Mouse (Mus musculus): Measurements from ENCODE around the gene Dbr1. TPM values are rescaled to one million over a fixed set of nuclear protein-coding genes. Genes with fewer than 3 reads are reported as not detected.

Dbr1 gene
- polyA plus RNA-seq (2012; rRNA removed): 10.8 and 13.5 TPM in 2 replicates

DNA sequence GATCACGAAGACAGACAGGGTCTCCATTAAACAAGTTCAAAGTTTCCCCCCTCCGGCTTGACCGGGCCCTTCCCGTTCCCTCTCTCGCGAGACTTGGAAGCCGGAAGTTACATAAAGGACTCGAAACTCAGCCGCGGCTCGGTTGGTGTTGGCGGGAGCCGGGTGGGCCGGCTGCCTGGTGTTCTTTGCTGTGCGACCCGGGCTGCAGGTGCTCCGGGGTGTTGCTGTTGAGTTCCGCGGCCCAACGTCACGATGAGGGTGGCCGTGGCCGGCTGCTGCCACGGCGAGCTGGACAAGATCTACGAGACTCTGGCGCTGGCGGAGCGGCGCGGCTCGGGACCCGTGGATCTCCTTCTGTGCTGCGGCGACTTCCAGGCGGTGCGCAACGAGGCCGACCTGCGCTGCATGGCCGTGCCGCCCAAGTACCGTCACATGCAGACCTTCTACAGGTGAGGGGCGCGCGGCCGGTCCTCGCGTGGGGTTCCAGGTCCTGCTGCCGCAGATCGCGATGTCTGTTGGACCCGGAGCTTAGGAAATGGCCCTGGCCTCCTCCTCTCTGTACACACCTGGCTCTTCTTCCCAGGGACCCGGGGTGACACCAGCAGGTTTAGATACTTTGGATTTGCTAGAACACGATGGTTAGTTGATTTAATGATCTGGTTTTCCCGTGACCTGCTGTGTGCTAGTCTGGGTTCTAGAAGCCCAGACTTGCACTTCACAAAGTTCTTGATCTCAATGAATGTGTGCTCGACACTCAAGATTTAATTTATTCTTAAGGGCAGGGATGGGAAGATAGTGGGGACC is at the start of gene Dbr1:
Gene Dbr1, plus strand, starts transcription at position 123 of the 804 bp plus-strand sequence.
- TF ChIP-seq POLR2A (IDR thresholded peaks at IDR 0.05; ENCODE audit: extremely low read depth, insufficient read depth, low read length): peak; percentile 61; the same call in 1 of the 2 replicates
- TF ChIP-seq CTCF (IDR thresholded peaks at IDR 0.05; ENCODE audit: extremely low read depth, insufficient read depth, low read length): no peak

DNA sequence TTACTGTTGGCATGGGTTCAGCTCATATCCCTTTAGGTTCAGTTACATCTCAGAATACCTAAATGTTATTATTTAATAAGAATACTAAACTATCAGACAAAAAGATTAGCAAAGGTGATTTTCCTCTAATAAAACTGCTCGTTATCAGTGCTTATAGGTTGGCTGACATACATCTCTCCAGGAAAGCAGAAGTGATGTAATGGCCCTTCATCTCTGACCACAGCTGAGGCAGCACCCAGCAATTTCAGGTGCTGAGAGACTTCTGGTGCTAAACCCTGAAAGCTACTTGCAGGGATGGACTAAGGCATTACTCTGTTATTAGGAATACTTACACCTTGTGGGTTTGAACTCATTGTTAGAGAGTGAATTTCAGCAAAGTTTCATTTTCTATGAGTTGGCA is 43.7 kb upstream of the Dbr1 start:
- TF ChIP-seq CTCF (IDR thresholded peaks at IDR 0.05; ENCODE audit: extremely low read depth, insufficient read depth, low read length): no peak
- no peak for TF ChIP-seq POLR2A (IDR thresholded peaks at IDR 0.05; ENCODE audit: extremely low read depth, insufficient read depth, low read length)
- Histone ChIP-seq H3K27ac (ENCODE audit: insufficient read depth, low read length) (no peak overlapping the region), H3K4me1 (ENCODE audit: control insufficient read depth, insufficient read depth, low read length) (no peaks in the 10 kb centered on the region), H3K4me3 (ENCODE audit: insufficient read depth, low read length) (no peak overlapping the region)

More for the DNA sequence above, at the start of gene Dbr1:
- Histone ChIP-seq H3K4me3 (ENCODE audit: insufficient read depth, low read length) (peak within 1 kb of the TSS; percentile 84), H3K4me1 (ENCODE audit: control insufficient read depth, insufficient read depth, low read length) (no peaks in the 10 kb centered on the region; the same call in 1 of the 2 replicates), H3K27ac (ENCODE audit: insufficient read depth, low read length) (peak within 1 kb of the TSS; percentile 31; the same call in 1 of the 2 replicates)

- TF ChIP-seq CTCF (IDR thresholded peaks at IDR 0.05; ENCODE audit: extremely low read depth, insufficient read depth, low read length) (no peak), POLR2A (IDR thresholded peaks at IDR 0.05; ENCODE audit: extremely low read depth, insufficient read depth, low read length) (no peak)
- Histone ChIP-seq H3K4me3 (ENCODE audit: insufficient read depth, low read length) (no peak overlapping the region), H3K27ac (ENCODE audit: insufficient read depth, low read length) (no peak overlapping the region), H3K4me1 (ENCODE audit: control insufficient read depth, insufficient read depth, low read length) (no peaks in the 10 kb centered on the region)
These were observed 29.3 kb upstream of the Dbr1 start for GRCm38 (mm10) chr9:99546259-99546658.

DNA sequence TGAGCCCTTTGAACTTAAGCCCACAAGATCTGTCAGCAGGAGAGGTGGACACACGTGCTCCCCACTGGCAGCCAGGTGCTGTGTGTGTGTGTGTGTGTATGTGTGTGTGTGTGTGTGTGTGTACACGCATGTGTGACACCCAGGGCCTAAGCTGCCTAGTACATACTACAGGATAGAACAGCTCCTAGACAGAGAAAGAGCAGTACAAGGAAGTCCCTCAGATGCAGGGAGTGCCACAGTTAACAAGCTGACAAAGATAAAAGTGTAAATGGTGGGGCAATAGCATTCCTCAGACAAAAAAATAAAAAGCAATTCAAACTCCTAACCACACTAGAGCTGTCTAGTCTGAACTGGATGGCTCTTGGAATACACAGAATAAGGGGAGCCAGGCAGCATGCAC is 23.5 kb upstream of the Dbr1 start:
- Histone ChIP-seq H3K4me1 (ENCODE audit: control insufficient read depth, insufficient read depth, low read length) (no peaks in the 10 kb centered on the region), H3K4me3 (ENCODE audit: insufficient read depth, low read length) (no peak overlapping the region), H3K27ac (ENCODE audit: insufficient read depth, low read length) (no peak overlapping the region)
- TF ChIP-seq POLR2A (IDR thresholded peaks at IDR 0.05; ENCODE audit: extremely low read depth, insufficient read depth, low read length) (no peak), CTCF (IDR thresholded peaks at IDR 0.05; ENCODE audit: extremely low read depth, insufficient read depth, low read length) (no peak)

GRCm38 (mm10) chr9:99553049-99553448 is 22.6 kb upstream of the Dbr1 start:
- Histone ChIP-seq H3K27ac (ENCODE audit: insufficient read depth, low read length) (no peak overlapping the region), H3K4me3 (ENCODE audit: insufficient read depth, low read length) (no peak overlapping the region), H3K4me1 (ENCODE audit: control insufficient read depth, insufficient read depth, low read length) (no peaks in the 10 kb centered on the region)
- TF ChIP-seq CTCF (IDR thresholded peaks at IDR 0.05; ENCODE audit: extremely low read depth, insufficient read depth, low read length) (no peak), POLR2A (IDR thresholded peaks at IDR 0.05; ENCODE audit: extremely low read depth, insufficient read depth, low read length) (no peak)

DNA sequence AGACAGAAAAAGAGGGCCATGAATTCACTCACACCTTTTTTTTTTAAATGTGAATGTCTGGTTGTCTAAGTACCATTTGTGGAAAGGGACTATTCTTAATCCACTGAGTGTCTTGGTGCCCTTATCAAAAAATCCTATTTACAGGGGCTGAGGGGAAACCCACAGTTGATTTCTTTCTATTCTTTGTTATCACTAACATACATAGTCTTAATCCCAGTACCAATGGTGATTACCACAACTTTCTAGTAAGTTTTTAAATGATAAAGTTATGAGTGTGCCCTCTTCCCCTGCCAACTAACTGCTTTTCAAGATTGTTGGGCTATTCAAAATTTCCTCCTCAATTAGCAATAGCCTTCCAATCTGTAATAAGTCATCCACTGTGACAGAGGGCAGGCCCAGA is 21.5 kb upstream of the Dbr1 start:
- Histone ChIP-seq H3K4me3 (ENCODE audit: insufficient read depth, low read length) (no peak overlapping the region), H3K27ac (ENCODE audit: insufficient read depth, low read length) (no peak overlapping the region), H3K4me1 (ENCODE audit: control insufficient read depth, insufficient read depth, low read length) (no peaks in the 10 kb centered on the region)
- no peak for TF ChIP-seq POLR2A (IDR thresholded peaks at IDR 0.05; ENCODE audit: extremely low read depth, insufficient read depth, low read length)
- TF ChIP-seq CTCF (IDR thresholded peaks at IDR 0.05; ENCODE audit: extremely low read depth, insufficient read depth, low read length): no peak

DNA sequence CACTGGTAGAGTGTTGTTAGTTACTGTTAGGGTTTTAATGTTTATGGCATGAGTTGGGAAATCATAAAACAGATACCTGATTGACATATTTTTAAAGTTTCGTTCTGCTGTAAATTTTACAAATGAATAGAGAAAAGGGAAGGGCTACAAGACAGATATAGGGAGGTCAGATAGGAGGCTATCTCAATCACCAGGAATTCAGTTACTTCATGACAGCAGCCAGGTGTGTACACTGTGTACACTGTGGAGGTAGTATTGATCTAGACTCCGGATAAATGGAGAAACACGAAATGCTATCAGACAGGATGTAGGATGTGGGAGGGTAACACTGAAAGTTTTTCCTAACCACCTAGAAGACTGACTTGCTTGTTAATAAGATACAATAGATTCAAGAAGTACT is 20.3 kb upstream of the Dbr1 start:
- no peak overlapping the region for H3K4me3 ChIP-seq (ENCODE audit: insufficient read depth, low read length)
- TF ChIP-seq POLR2A (IDR thresholded peaks at IDR 0.05; ENCODE audit: extremely low read depth, insufficient read depth, low read length): no peak
- no peak for TF ChIP-seq CTCF (IDR thresholded peaks at IDR 0.05; ENCODE audit: extremely low read depth, insufficient read depth, low read length)
- no peaks in the 10 kb centered on the region for H3K4me1 ChIP-seq (ENCODE audit: control insufficient read depth, insufficient read depth, low read length)
- H3K27ac ChIP-seq (ENCODE audit: insufficient read depth, low read length): no peak overlapping the region

DNA sequence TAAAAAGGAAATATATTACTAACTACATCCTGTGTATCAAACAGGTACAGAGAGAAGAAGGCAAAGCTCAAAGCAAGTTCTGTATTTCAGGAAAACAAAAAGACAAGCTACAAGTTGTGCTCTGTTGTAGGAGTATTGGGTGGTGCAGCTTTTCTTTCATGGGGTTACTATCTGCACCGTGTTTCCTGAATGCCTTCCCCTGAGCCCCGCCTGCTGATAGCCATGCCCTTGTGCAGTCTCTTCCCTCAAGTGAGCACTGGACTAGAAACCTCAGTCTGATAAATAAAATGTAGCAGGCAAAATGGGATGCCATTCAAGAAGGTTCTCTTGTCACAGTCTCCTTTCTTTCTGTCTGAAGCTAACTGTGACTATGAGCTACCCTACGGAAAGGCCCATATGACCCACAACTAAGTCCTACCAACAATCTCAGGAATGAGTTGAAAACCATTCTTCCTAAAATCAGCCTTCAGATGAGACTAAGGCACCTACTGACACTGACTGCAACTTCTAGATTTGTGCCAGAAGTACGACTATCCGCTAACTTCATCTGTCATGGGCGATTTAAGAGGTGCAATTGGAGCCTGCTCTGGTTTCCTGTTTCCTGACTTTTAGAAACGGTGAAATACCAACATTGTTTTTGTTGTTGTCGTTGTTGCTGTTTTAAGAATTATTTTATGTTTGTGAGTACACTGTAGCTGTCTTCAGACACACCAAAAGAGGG is 17.9 kb upstream of the Dbr1 start:
- TF ChIP-seq POLR2A (IDR thresholded peaks at IDR 0.05; ENCODE audit: extremely low read depth, insufficient read depth, low read length) (no peak), CTCF (IDR thresholded peaks at IDR 0.05; ENCODE audit: extremely low read depth, insufficient read depth, low read length) (no peak)
- no peak overlapping the region for H3K4me3 ChIP-seq (ENCODE audit: insufficient read depth, low read length)
- no peak overlapping the region for H3K27ac ChIP-seq (ENCODE audit: insufficient read depth, low read length)
- H3K4me1 ChIP-seq (ENCODE audit: control insufficient read depth, insufficient read depth, low read length): no peaks in the 10 kb centered on the region

- TF ChIP-seq POLR2A (IDR thresholded peaks at IDR 0.05; ENCODE audit: extremely low read depth, insufficient read depth, low read length): no peak
- TF ChIP-seq CTCF (IDR thresholded peaks at IDR 0.05; ENCODE audit: extremely low read depth, insufficient read depth, low read length): no peak
- H3K27ac ChIP-seq (ENCODE audit: insufficient read depth, low read length): no peak overlapping the region
- H3K4me1 ChIP-seq (ENCODE audit: control insufficient read depth, insufficient read depth, low read length): no peaks in the 10 kb centered on the region
- H3K4me3 ChIP-seq (ENCODE audit: insufficient read depth, low read length): no peak overlapping the region
These were observed 16.6 kb upstream of the Dbr1 start for GRCm38 (mm10) chr9:99558824-99559556.
